Mouse (Mus musculus): ENCODE results near the gene Zbtb18. TPM values are rescaled to one million over a fixed set of nuclear protein-coding genes. Genes with fewer than 3 reads are reported as not detected.

Gene Zbtb18
- total and polyA plus RNA-seq, 2 experiments from 2014 or later: 3.5 to 56.7 TPM

DNA sequence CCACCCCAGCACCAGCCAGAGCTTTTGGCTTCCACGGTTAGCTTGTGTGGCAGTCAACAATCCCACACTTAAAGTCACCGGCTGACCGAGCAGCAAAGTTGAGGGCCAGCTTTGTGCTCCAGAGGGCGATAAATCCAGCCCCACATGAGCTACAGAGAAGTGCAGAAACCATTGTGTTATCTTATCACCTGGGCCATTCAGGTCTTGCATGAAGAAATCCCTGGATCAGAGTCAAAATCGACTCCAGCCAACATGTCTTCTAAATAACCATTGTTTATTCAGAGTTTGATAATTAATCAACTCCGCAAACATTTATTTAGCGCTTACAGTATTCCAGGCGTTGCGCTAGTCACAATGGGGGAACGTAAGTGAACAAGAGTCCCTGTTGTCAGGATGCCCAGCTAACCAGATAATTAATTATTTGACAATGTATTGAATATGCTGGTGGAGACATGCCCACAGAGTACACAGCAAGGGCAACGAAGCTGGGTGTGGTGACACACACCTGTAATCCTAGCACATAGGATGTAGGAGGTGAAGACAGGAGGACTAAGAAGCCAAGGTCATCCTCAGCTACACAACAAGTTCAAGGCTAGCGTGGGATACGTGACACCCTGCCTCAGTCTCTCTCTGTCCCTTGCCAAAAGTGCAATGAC, 33.5 kb downstream of the Zbtb18 start:
- 89% methylated on average over 13 of the region's 13 CpGs for WGBS
- DNase-seq (ENCODE audit: low spot score): no peak

DNA sequence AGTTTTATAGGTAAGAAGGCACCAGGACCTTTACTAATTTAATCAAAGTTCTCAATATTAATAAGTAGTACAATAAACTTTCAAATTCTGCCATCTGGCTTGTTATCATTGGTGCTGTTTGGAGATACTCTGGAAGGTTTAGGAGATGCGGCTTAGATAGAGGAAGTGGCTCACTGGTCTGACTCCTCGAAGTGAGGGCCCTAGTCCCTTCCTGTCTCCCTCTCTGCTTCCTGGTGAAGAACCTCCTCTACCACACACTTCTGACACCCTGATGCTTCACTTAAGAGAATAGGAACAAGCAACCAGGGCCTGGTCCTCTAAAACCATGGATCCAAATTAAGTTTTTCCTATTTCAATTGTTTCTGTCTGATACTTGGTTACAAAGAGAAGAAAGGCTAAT, 36.4 kb downstream of the Zbtb18 start:
- DNase-seq (ENCODE audit: low spot score): no peak
- WGBS: 90% methylated on average over 2 of the region's 2 CpGs

More for the DNA sequence above, 33.5 kb downstream of the Zbtb18 start:
- no peak overlapping the region for H3K4me2 ChIP-seq (ENCODE audit: low read depth, low read length, poor library complexity, severe bottlenecking)
- no peak overlapping the region for H3K4me3 ChIP-seq (ENCODE audit: low read depth, low read length)
- TF ChIP-seq CTCF (IDR thresholded peaks at IDR 0.05): no peak
- no peaks in the 10 kb centered on the region for H3K36me3 ChIP-seq (ENCODE audit: insufficient read depth, low read length)
- ATAC-seq (ENCODE audit: low FRiP score): no peak
- H3K27me3 ChIP-seq (ENCODE audit: insufficient read depth, low read length): no peaks in the 10 kb centered on the region
- no peaks in the 10 kb centered on the region for H3K4me1 ChIP-seq (ENCODE audit: insufficient read depth, low read length)
- H3K9ac ChIP-seq (replicated peaks; ENCODE audit: low read length, poor library complexity, severe bottlenecking): no peak overlapping the region
- H3K27ac ChIP-seq (ENCODE audit: low read depth, low read length): no peak overlapping the region
- H3K9me3 ChIP-seq (ENCODE audit: low read length): no peaks in the 10 kb centered on the region

GRCm38 (mm10) chr1:177479356-177480004, 37.3 kb downstream of the Zbtb18 start:
- no peak for TF ChIP-seq CTCF (IDR thresholded peaks at IDR 0.05)
- no peak for DNase-seq (ENCODE audit: low spot score)
- H3K9ac ChIP-seq (replicated peaks; ENCODE audit: low read length, poor library complexity, severe bottlenecking): no peak overlapping the region
- 61% methylated on average over 10 of the region's 10 CpGs for WGBS
- H3K4me3 ChIP-seq (ENCODE audit: low read depth, low read length): no peak overlapping the region
- ATAC-seq (ENCODE audit: low FRiP score): no peak
- H3K27ac ChIP-seq (ENCODE audit: low read depth, low read length): no peak overlapping the region
- H3K9me3 ChIP-seq (ENCODE audit: low read length): no peaks in the 10 kb centered on the region
- H3K4me1 ChIP-seq (ENCODE audit: insufficient read depth, low read length): no peaks in the 10 kb centered on the region
- H3K4me2 ChIP-seq (ENCODE audit: low read depth, low read length, poor library complexity, severe bottlenecking): no peak overlapping the region
- no peaks in the 10 kb centered on the region for H3K36me3 ChIP-seq (ENCODE audit: insufficient read depth, low read length)
- no peaks in the 10 kb centered on the region for H3K27me3 ChIP-seq (ENCODE audit: insufficient read depth, low read length)

More for the DNA sequence above, 36.4 kb downstream of the Zbtb18 start:
- no peak overlapping the region for H3K27ac ChIP-seq (ENCODE audit: low read depth, low read length)
- no peaks in the 10 kb centered on the region for H3K36me3 ChIP-seq (ENCODE audit: insufficient read depth, low read length)
- TF ChIP-seq CTCF (IDR thresholded peaks at IDR 0.05): no peak
- H3K9ac ChIP-seq (replicated peaks; ENCODE audit: low read length, poor library complexity, severe bottlenecking): no peak overlapping the region
- no peak for ATAC-seq (ENCODE audit: low FRiP score)
- no peak overlapping the region for H3K4me3 ChIP-seq (ENCODE audit: low read depth, low read length)
- no peaks in the 10 kb centered on the region for H3K4me1 ChIP-seq (ENCODE audit: insufficient read depth, low read length)
- H3K4me2 ChIP-seq (ENCODE audit: low read depth, low read length, poor library complexity, severe bottlenecking): no peak overlapping the region
- H3K9me3 ChIP-seq (ENCODE audit: low read length): no peaks in the 10 kb centered on the region
- H3K27me3 ChIP-seq (ENCODE audit: insufficient read depth, low read length): no peaks in the 10 kb centered on the region

GRCm38 (mm10) chr1:177483612-177484011, 41.5 kb downstream of the Zbtb18 start:
- no peak overlapping the region for H3K4me2 ChIP-seq (ENCODE audit: low read depth, low read length, poor library complexity, severe bottlenecking)
- 92% methylated on average over 2 of the region's 2 CpGs for WGBS
- no peaks in the 10 kb centered on the region for H3K9me3 ChIP-seq (ENCODE audit: low read length)
- H3K9ac ChIP-seq (replicated peaks; ENCODE audit: low read length, poor library complexity, severe bottlenecking): no peak overlapping the region
- H3K36me3 ChIP-seq (ENCODE audit: insufficient read depth, low read length): no peaks in the 10 kb centered on the region
- no peaks in the 10 kb centered on the region for H3K27me3 ChIP-seq (ENCODE audit: insufficient read depth, low read length)
- DNase-seq (ENCODE audit: low spot score) (no peak), ATAC-seq (ENCODE audit: low FRiP score) (no peak)
- TF ChIP-seq CTCF (IDR thresholded peaks at IDR 0.05): no peak
- H3K4me3 ChIP-seq (ENCODE audit: low read depth, low read length): no peak overlapping the region
- no peaks in the 10 kb centered on the region for H3K4me1 ChIP-seq (ENCODE audit: insufficient read depth, low read length)
- H3K27ac ChIP-seq (ENCODE audit: low read depth, low read length): no peak overlapping the region

DNA sequence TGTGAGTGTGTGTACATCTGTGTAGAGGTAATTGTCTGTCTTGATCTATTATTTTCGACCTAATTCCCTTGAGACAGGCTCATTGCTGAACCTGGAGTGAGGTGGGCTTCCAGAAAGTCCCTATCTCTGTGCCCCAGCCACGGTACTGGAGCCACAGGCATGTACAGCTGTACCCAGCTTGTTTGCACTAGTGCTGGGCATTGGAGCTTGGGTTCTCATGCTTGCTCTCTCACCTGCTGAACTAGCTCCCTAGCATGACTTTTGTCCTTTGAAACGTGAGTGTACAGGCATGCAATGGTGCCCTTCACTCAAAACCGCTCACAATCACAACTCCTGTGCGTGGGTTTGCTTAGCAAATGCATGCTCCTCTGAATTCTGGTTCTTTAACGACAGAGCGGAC, 42.1 kb downstream of the Zbtb18 start:
- no peak for TF ChIP-seq CTCF (IDR thresholded peaks at IDR 0.05)
- Histone ChIP-seq H3K27ac (ENCODE audit: low read depth, low read length) (no peak overlapping the region), H3K9me3 (ENCODE audit: low read length) (no peaks in the 10 kb centered on the region), H3K4me3 (ENCODE audit: low read depth, low read length) (no peak overlapping the region), H3K9ac (replicated peaks; ENCODE audit: low read length, poor library complexity, severe bottlenecking) (no peak overlapping the region), H3K27me3 (ENCODE audit: insufficient read depth, low read length) (no peaks in the 10 kb centered on the region), H3K36me3 (ENCODE audit: insufficient read depth, low read length) (no peaks in the 10 kb centered on the region), H3K4me1 (ENCODE audit: insufficient read depth, low read length) (no peaks in the 10 kb centered on the region), H3K4me2 (ENCODE audit: low read depth, low read length, poor library complexity, severe bottlenecking) (no peak overlapping the region)
- DNase-seq (ENCODE audit: low spot score): no peak
- ATAC-seq (ENCODE audit: low FRiP score): no peak
- 51% methylated on average over 7 of the region's 7 CpGs for WGBS

- Histone ChIP-seq H3K27me3 (ENCODE audit: insufficient read depth, low read length) (no peaks in the 10 kb centered on the region), H3K9me3 (ENCODE audit: low read length) (no peaks in the 10 kb centered on the region), H3K9ac (replicated peaks; ENCODE audit: low read length, poor library complexity, severe bottlenecking) (no peak overlapping the region), H3K4me3 (ENCODE audit: low read depth, low read length) (no peak overlapping the region), H3K4me1 (ENCODE audit: insufficient read depth, low read length) (no peaks in the 10 kb centered on the region), H3K36me3 (ENCODE audit: insufficient read depth, low read length) (no peaks in the 10 kb centered on the region), H3K4me2 (ENCODE audit: low read depth, low read length, poor library complexity, severe bottlenecking) (no peak overlapping the region), H3K27ac (ENCODE audit: low read depth, low read length) (no peak overlapping the region)
- no peak for DNase-seq (ENCODE audit: low spot score)
- ATAC-seq (ENCODE audit: low FRiP score): no peak
- WGBS: 34% methylated on average over 7 of the region's 7 CpGs
- no peak for TF ChIP-seq CTCF (IDR thresholded peaks at IDR 0.05)
Measured at GRCm38 (mm10) chr1:177484680-177485079, 42.5 kb downstream of the Zbtb18 start.

Data from midbrain, postnatal 0 days (tissue).